Mouse (Mus musculus) Patski (cell line): ENCODE results near the gene Ube2q1. TPM values are rescaled to one million over a fixed set of nuclear protein-coding genes. Genes with fewer than 3 reads are reported as not detected.

Source experiments
- ATAC-seq: fragments of 100-300 bp; one replicate; pipeline ENCODE4 v1.8.0; 2021
- CTCF ChIA-PET: fragments of 350-600 bp; sonication (Branson Sonifier 250); formaldehyde crosslinking; loops from one replicate; lab custom pipeline; 2022; ENCODE audit warnings: inconsistent platforms; lab: Charles Lee
- POLR2A ChIA-PET: fragments of 350-600 bp; sonication (Branson Sonifier 250); formaldehyde crosslinking; loops from one replicate; lab custom pipeline; 2022; ENCODE audit warnings: antibody characterized with exemption, inconsistent platforms; lab: Charles Lee
- DNase-seq: peaks from one replicate; pipeline ENCODE4 v3.0.0-alpha.2; 2011; ENCODE audit warnings: low read depth, low spot score
- H3K27me3 ChIP-seq: fragments of 371-371 bp; one replicate; pipeline ENCODE4 v1.5.1; 2021
- CTCF ChIP-seq: fragments of 100-300 bp; IDR thresholded peaks from one replicate; pipeline ENCODE4 v1.5.1; 2021
- in situ Hi-C: fragments of 300-500 bp; cut with MboI; formaldehyde crosslinking; loops from 3 replicates; pipeline ENCODE4 v1.11.1; 2018; ENCODE audit warnings: low pct_unique_long_range_greater_than_20kb, mixed read lengths
- polyA plus RNA-seq: library from polyadenylated mRNA; unstranded; gene quantifications from one replicate; pipeline ENCODE4 v1.2.3, GENCODE M21; 2021

Ube2q1 gene
- 147 TPM for polyA plus RNA-seq

DNA sequence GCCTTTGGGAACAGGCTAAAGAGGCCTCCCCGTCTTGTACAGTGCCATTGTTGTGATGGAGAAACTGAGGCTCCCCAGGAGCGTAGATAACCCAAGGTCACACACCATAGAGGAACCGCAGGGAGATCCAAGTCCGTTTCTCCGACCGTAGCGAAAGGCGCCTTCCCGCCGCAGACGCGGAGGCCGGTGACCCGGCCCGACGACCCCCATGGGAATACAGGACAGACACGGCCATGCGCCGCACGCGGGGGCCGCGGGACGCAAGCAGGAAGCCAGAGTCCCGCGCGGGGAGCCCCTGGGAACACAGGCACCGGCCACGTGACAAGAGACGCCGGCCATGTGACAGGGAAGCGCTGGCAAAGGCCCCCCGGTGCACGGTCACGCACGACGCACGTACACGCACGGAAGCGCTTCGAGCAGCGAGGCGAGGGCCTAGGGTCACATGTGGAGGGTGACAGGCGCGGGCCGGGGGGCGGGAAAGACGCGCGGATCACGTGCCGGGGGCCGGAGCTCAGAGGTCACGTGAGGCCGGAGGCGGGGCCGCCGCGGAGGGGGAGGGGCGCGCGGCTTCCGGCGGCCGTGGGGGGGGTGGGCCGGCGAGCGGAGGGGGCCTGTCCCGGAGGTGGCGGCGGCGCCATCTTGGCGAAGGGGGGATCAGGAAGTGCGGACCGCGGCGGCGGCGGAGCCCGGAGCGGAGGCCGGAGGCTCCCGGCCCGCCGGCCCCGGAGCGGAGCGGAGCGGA lies at the start of gene Ube2q1:
TSS of gene Ube2q1 (plus strand) at position 649 of the 742 bp plus-strand sequence.
- no peak for TF ChIP-seq CTCF
- ChIA-PET POLR2A (interaction anchor here (1.2 to 2.4 kb wide), 4 partner anchors 10 to 85 kb away, joined by 3 to 10 read pairs (median 5); no protein-coding TSS in a partner anchor), CTCF (interaction anchor here (0.7 to 6.5 kb wide), 21 partner anchors 11 to 317 kb away, joined by 3 to 58 read pairs (median 4); partner anchors contain the start of genes Adar and Hax1)
- ATAC-seq (peak; percentile 63), DNase-seq (peak; percentile 85)
- in situ Hi-C loops: no loop called here
- H3K27me3 ChIP-seq: no peaks in the 10 kb centered on the region

DNA sequence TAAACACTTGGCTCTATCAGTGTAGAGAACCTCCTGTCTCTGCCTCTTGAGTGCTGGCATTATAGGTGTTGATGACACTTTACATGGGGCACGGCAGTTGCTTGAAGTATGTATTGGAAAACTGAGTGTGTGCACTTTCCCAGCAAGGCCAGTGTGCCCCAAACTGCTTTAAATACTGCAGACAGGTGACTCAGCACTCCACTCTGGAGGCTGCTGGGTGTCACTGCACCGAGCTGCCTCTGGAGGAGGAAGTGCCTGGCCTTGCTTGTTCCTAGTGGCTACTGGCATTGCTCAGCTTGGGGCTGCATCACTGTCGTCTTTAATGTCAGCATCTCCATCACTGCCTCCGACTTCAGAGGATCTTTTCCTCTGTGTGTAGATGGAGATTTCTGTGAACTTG lies 46.4 kb upstream of the Ube2q1 start:
- ChIA-PET POLR2A (no interaction called here), CTCF (interaction anchor here (1.1 to 9.0 kb wide), 7 partner anchors 8 to 139 kb away, joined by 3 to 63 read pairs (median 4); partner anchors contain the start of gene Ube2q1)
- in situ Hi-C loops: no loop called here
- no peaks in the 10 kb centered on the region for H3K27me3 ChIP-seq
- ATAC-seq: peak; percentile 55
- no peak for DNase-seq
- TF ChIP-seq CTCF: peak; percentile 84

DNA sequence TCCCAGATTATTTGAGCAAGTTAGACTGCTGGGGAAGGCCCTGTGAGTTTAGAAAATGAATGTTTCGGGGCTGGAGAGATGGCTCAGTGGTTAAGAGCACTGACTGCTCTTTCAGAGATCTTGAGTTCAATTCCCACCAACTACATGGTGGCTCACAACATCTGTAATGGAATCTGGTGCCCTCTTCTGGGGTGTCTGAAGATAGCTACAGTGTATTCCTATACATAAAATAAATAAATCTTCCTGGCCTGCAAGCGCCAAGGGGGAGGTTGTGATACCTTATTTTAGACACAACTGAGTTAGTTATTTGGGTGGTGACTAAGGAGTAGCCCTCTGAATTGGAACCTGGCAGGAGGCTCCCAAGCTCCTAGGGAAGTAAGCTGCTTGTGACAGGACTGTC lies 44.6 kb upstream of the Ube2q1 start:
- in situ Hi-C loops: no loop called here
- peak; percentile 48 for TF ChIP-seq CTCF
- ChIA-PET POLR2A (interaction anchor here (1.0 kb wide), 1 partner anchor 9 kb away, joined by 3 read pairs; no protein-coding TSS in a partner anchor), CTCF (interaction anchor here (1.1 to 9.0 kb wide), 7 partner anchors 10 to 56 kb away, joined by 3 to 63 read pairs (median 12); partner anchors contain the start of genes Adar and Ube2q1)
- ATAC-seq (no peak), DNase-seq (no peak)
- H3K27me3 ChIP-seq: no peaks in the 10 kb centered on the region

DNA sequence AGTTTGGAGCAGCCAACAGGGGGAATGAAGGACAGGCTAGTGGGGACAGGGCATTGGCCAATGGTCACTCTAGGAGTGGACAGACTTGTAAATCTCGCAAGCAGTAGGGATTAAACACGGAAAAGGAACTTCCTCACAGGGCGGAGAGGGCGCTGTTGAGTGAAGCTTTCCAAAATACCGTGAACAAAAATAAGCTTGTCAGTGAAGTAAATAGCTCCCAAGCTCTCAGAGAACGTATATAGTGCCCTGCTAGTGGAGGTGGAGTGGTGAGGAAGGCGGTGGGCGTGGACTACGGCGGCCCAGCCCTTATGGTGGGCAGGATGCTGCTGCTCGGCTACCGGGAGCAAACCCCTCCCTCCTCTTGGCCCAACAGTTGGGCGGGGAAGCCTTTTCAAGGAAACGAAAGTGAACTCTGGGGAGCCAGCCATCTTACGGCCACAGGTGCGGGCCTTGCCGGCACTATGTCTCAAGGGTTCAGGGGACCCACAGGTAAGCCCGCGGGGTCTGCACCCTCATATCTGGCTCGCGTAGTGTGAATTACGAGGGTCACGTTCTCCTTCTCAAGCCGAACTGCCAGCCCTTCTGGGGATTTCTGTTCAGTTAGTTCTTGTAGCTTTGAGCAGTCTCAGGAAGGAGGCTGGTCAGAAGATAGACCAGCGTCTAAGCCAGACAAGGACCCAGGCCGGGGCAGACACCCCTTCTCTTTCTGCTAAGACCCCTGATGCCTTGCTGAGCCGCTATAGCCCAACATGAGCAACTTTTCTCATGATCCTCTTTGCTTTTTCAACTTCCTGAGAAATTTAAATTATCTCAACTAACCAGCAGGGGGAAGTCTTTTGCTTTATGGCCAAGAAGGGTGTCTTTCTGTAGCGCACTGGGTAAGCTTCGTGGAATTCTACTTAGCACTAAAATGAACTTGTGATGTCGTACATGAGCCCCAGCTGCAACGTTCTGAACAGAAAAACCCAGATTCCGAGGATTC lies 42.8 kb upstream of the Ube2q1 start:
- no peaks in the 10 kb centered on the region for H3K27me3 ChIP-seq
- ATAC-seq (peak; percentile 94), DNase-seq (peak; percentile 48)
- ChIA-PET CTCF (interaction anchor here (0.7 to 9.0 kb wide), 13 partner anchors 10 to 127 kb away, joined by 3 to 63 read pairs (median 3); partner anchors contain the start of gene Ube2q1), POLR2A (interaction anchor here (1.0 to 1.8 kb wide), 2 partner anchors 9 to 41 kb away, joined by 3 to 10 read pairs; no protein-coding TSS in a partner anchor)
- in situ Hi-C loops: loop anchor here (5.0 kb wide), 1 partner anchor 37 kb away; no protein-coding TSS in a partner anchor
- no peak for TF ChIP-seq CTCF

DNA sequence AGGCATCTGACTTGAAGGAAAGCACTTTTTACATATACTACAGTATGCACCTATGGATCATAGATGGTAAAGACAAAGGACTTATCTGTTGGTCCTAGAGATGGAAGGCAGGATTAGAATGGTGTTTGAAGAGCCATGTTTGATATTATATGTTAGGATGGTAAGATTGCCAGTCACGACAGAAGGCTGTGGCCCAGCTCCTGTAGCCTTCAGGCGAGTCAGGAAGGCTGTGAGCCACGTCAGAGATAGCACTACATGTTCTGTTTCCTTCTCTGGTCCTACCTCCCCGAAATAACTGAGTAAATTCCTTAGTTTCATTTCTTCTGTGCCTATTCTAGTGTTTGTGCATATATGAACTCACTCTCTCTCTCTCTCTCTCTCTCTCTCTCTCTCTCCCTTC lies 41.3 kb upstream of the Ube2q1 start:
- ATAC-seq: no peak
- DNase-seq: no peak
- in situ Hi-C loops: loop anchor here (5.0 kb wide), 1 partner anchor 35 kb away; no protein-coding TSS in a partner anchor
- POLR2A ChIA-PET: interaction anchor here (0.8 to 1.8 kb wide), 3 partner anchors 11 to 40 kb away, joined by 3 to 10 read pairs (median 4); no protein-coding TSS in a partner anchor
- H3K27me3 ChIP-seq: no peaks in the 10 kb centered on the region
- TF ChIP-seq CTCF: no peak
- CTCF ChIA-PET: interaction anchor here (1.0 to 9.0 kb wide), 4 partner anchors 13 to 126 kb away, joined by 3 to 63 read pairs (median 32); partner anchors contain the start of gene Ube2q1

DNA sequence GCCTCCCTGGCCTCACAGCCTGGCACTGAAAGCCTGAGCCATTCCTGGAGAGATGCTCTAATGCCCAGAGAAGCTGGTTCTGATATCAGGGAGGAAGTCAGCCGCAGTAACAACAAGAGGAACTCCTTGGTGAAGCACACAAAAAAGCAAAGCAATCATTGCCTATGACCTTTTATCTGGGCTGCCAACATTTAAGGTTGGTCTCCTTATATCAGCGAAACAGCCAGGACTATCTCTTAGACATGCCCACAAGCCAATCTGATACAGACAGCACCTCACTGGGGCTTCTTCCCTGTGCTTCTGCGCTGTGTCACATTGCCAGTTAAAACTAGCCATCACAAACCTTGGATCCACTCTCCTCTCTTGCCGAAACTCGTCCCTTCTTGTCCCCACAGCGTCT lies 34.9 kb upstream of the Ube2q1 start:
- DNase-seq (no peak), ATAC-seq (no peak)
- ChIA-PET POLR2A (interaction anchor here (1.4 kb wide), 1 partner anchor 8 kb away, joined by 3 read pairs; no protein-coding TSS in a partner anchor), CTCF (interaction anchor here (1.1 to 4.2 kb wide), 2 partner anchors 9 to 26 kb away, joined by 4 to 26 read pairs; partner anchors contain the start of gene Chrnb2)
- H3K27me3 ChIP-seq: no peaks in the 10 kb centered on the region
- TF ChIP-seq CTCF: no peak
- in situ Hi-C loops: no loop called here

DNA sequence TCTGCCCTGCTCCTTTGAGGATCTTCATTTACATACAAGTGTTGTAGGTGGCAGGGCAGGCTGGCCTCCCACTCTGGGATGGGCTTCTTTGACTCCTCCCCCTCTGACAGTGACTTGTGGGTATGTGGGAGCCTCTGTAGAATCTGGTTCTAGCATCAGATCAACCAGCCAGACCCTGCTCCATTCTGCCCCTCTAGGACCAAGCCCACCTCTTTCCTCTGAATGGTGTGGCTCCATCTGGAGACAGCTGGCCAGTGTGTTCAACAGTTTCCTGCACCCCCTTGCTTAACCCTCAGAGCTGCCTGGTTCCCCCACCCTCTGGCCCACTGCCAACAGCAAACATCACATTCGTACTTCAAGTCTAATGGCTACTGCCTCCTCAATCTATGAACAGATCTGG lies 21.1 kb upstream of the Ube2q1 start:
- no peak for TF ChIP-seq CTCF
- CTCF ChIA-PET: interaction anchor here (1.2 to 1.3 kb wide), 2 partner anchors 18 to 21 kb away, joined by 3 to 4 read pairs; no protein-coding TSS in a partner anchor
- POLR2A ChIA-PET: interaction anchor here (1.3 kb wide), 1 partner anchor 16 kb away, joined by 3 read pairs; no protein-coding TSS in a partner anchor
- DNase-seq (no peak), ATAC-seq (no peak)
- in situ Hi-C loops: no loop called here
- no peaks in the 10 kb centered on the region for H3K27me3 ChIP-seq

DNA sequence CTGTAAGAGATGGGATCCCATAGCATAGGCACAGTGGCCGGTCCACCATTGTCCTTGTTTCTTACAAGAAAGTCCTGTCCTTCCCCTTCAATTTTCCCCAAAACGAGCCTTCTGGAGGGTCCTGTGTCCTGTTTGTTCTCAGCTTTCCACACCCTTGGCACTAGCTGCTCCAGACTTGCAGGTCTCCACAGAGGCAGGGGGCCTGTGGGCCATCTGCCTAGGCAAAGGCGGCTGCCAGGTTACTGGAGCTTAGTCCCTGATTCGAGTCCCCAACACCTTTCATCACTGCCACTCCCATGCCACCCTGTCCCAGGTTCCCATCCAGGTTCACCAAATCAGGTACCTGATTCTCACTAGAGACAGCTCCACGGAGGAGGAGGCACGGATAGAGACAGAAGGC lies 18.1 kb upstream of the Ube2q1 start:
- ChIA-PET POLR2A (no interaction called here), CTCF (interaction anchor here (0.7 to 1.2 kb wide), 2 partner anchors 9 to 24 kb away, joined by 3 read pairs; no protein-coding TSS in a partner anchor)
- ATAC-seq (no peak), DNase-seq (no peak)
- H3K27me3 ChIP-seq: peaks cover 6% of the 10 kb centered on the region
- no peak for TF ChIP-seq CTCF
- in situ Hi-C loops: no loop called here

DNA sequence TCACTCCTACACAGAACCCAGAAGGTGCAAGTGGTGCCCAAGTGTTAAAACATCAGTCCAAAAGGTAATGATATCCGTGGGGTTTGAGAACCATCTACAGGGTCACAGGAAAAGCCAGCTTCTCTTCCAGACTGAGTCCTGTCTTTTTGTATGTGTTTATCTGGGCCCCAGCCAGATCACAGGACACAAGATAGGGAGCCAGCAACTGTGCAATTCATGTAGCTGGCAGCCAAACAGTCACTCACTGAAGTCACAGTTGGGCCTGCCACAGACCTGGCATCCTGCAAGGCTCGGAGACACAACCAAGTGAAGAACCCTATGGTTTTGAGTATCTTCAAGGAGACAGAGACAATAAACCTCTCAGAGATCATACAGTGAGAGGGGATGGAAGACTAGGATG lies 15.6 kb upstream of the Ube2q1 start:
- POLR2A ChIA-PET: no interaction called here
- TF ChIP-seq CTCF: no peak

More for the DNA sequence above, 15.6 kb upstream of the Ube2q1 start:
- CTCF ChIA-PET: interaction anchor here (1.2 to 3.3 kb wide), 2 partner anchors 15 to 31 kb away, joined by 3 to 13 read pairs; partner anchors contain the start of gene Ube2q1
- ATAC-seq: no peak
- in situ Hi-C loops: no loop called here
- no peak for DNase-seq
- peaks cover 13% of the 10 kb centered on the region for H3K27me3 ChIP-seq
